Mouse (Mus musculus): ENCODE measurements around the gene Gm11992. TPM values are rescaled to one million over a fixed set of nuclear protein-coding genes. Genes with fewer than 3 reads are reported as not detected.

Gm11992 gene
- 0.09 and 0.25 TPM in 2 replicates for polyA plus RNA-seq (2016; fragmentation: Nextera tagmentation; extraction: Ambion mirVana)

DNA sequence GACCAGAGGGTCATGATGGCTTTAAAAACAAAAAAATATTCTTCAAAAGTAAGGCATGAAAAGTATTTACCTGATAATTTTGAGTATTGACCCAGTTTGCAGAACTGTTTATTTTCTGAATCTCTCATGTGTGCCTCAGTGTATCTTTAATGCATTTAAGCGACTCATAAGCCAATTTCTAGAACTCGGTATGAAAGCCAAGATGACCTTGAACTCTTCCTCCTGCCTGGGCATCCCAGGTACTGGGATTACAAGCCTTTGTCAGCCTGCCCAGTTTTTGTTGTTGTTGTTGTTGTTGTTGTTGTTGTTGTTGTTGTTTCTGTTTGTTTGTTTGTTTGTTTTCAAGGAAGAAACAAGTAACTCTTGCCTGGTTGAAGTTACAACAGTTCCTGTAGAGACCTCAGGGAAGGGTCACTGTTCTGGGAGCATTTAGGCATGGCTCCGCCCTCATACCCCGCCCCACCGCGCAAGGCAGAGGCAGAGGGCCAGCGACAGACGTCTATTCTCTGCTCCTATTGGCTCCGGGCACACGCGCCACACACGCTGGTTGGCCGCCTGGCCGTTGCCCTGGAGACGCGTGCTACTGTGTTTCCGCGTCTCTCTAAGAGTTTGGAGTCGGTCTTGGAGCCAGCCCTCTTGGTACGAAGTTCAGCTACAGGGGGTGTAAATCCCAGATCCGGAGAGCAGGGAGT is at the start of gene Gm11992:
TSS of gene Gm11992 (plus strand) at position 584 of the 692 bp plus-strand sequence.
- H3K27me3 ChIP-seq (ENCODE audit: low read depth, poor library complexity, severe bottlenecking): peaks cover 35% of the 10 kb centered on the region
- H3K9me3 ChIP-seq (replicated peaks): no peaks in the 10 kb centered on the region
- H3K4me1 ChIP-seq: peaks cover 12% of the 10 kb centered on the region
- no peaks in the 10 kb centered on the region for H3K36me3 ChIP-seq
- DNase-seq (ENCODE audit: low spot score): peak; percentile 89
- peak within 1 kb of the TSS; percentile 59 for H3K4me3 ChIP-seq
- H3K27ac ChIP-seq: no peak within 1 kb of the TSS
- 5% methylated on average over 21 of the region's 21 CpGs for WGBS

DNA sequence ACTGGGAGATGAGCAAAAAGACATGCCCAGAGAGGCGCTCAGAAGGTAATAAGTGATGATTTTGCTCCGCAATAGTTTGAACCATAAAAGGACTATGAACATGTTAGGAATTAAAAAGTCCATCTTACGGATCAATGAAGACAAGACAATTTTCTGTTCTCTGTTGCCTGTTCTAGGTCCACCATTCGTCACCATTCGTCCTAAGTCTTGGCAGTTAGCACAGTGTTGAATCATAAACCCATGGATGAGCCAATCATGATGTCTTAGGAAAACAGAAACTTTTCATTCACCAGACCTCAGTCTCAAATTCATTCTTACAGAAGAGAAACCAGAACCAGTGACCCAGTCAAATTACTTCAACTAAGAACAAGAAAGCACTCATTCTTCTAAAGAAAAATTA is 39.6 kb upstream of the Gm11992 start:
- peaks cover 14% of the 10 kb centered on the region for H3K4me1 ChIP-seq
- no peaks in the 10 kb centered on the region for H3K9me3 ChIP-seq (replicated peaks)
- H3K27me3 ChIP-seq (ENCODE audit: low read depth, poor library complexity, severe bottlenecking): no peaks in the 10 kb centered on the region
- DNase-seq (ENCODE audit: low spot score): no peak
- peaks cover 50% of the 10 kb centered on the region for H3K36me3 ChIP-seq
- H3K4me3 ChIP-seq: no peak overlapping the region
- H3K27ac ChIP-seq: no peak overlapping the region
- WGBS: 97% methylated on average over 5 of the region's 5 CpGs

DNA sequence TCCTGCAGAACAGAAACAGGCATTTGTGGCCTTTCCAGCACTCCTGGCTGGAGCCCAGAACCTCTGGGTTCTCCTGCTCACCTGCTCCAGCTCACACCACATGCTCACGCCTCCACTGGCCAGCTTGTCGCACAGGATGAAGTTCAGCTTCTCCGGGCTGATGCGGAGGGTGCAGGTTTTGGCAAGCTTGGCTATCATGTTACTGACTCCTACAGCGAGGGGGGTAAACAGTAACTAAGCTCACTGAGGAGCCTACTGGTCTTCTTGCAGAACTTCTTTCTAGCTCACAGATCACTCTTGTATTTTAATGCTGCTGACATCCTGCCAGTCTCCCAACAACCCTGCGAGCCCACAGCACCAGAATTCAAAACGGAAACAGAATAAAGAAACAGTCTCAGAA is 38.0 kb upstream of the Gm11992 start:
- no peaks in the 10 kb centered on the region for H3K27me3 ChIP-seq (ENCODE audit: low read depth, poor library complexity, severe bottlenecking)
- no peak for DNase-seq (ENCODE audit: low spot score)

DNA sequence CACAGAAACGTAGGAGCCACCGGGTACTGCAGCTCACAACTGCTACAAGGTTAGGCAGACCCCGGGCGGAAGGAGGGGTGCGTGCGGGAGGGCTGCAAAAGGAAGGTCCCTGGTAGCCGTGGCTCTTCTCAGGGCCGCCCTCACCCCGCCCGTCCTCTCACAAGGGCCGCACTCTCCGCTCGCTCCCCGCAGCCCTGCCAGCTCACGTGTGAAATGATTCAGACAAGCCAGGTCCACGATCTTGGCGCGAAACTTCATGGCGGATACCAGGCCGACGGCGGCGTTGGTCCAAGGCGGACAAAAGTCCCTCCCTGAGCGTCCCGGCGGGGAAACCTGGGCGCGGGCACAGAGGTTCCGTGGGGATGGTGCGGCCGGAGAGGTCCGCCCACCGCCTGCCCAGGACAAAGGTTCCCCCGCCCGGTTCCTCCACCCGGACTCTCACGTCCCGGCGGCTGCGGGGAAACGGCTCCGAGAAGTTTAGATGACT is 37.5 kb upstream of the Gm11992 start, which contains the start of gene Hus1:
TSS of gene Hus1 (minus strand) at position 339 of the 487 bp plus-strand sequence.
- peak; percentile 91 for DNase-seq (ENCODE audit: low spot score)
- peaks cover 14% of the 10 kb centered on the region for H3K4me1 ChIP-seq
- H3K9me3 ChIP-seq (replicated peaks): no peaks in the 10 kb centered on the region
- peaks cover 28% of the 10 kb centered on the region for H3K36me3 ChIP-seq
- WGBS: under 1% methylated on average over 43 of the region's 43 CpGs
- H3K4me3 ChIP-seq: peak within 1 kb of the TSS; percentile 78
- H3K27me3 ChIP-seq (ENCODE audit: low read depth, poor library complexity, severe bottlenecking): no peaks in the 10 kb centered on the region
- H3K27ac ChIP-seq: peak within 1 kb of the TSS; percentile 97

More for the DNA sequence above, 38.0 kb upstream of the Gm11992 start:
- peaks cover 14% of the 10 kb centered on the region for H3K4me1 ChIP-seq
- H3K9me3 ChIP-seq (replicated peaks): no peaks in the 10 kb centered on the region
- H3K36me3 ChIP-seq: peaks cover 33% of the 10 kb centered on the region
- H3K4me3 ChIP-seq: peak overlapping the region; percentile 78
- peak overlapping the region; percentile 97 for H3K27ac ChIP-seq
- WGBS: under 1% methylated on average over 7 of the region's 7 CpGs

DNA sequence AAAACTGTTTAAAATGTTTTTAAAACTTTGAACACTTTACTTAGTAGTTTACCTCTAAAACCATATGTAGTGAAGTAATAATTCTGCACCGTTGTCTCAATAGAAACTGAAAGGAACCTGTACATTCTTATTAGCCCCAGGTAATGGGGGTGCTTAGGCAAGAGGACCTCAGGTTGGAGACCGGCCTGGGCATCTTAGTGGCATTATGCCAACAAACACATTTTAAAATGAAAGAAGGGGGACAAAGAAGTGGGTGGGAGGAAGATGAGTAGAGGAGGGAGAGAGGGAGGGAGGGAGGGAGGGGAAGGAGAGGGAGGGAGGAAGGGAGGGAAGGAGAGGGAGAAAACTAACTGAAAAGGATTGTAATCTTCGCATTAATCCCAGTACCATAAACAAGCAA is 37.0 kb upstream of the Gm11992 start:
- Histone ChIP-seq H3K27ac (peak overlapping the region; percentile 97), H3K27me3 (ENCODE audit: low read depth, poor library complexity, severe bottlenecking) (no peaks in the 10 kb centered on the region), H3K36me3 (peaks cover 24% of the 10 kb centered on the region), H3K9me3 (replicated peaks) (no peaks in the 10 kb centered on the region), H3K4me3 (peak overlapping the region; percentile 78), H3K4me1 (peaks cover 14% of the 10 kb centered on the region)
- 5% methylated on average over 3 of the region's 3 CpGs for WGBS
- no peak for DNase-seq (ENCODE audit: low spot score)

DNA sequence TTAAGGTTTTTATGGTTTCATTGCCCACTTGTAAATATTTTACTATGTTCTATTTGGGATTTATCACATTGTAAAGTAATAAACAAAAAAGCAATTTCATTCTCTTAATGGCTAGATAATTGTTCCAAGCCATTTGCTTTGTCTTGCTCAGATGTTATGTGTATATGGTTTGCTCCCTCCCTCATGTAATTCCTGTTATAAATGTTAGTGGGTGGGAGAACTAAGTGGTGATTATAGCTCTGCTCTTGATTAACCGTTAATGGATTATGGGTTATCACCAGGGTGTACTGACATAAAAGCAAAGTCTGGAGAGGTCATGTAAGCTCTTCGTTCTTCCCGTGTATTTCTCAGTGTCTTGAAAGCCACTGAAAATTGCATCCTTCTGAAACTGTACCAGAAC is 33.7 kb upstream of the Gm11992 start:
- Histone ChIP-seq H3K36me3 (no peaks in the 10 kb centered on the region), H3K27me3 (ENCODE audit: low read depth, poor library complexity, severe bottlenecking) (no peaks in the 10 kb centered on the region), H3K27ac (no peak overlapping the region), H3K4me1 (peaks cover 8% of the 10 kb centered on the region), H3K9me3 (replicated peaks) (no peaks in the 10 kb centered on the region), H3K4me3 (no peak overlapping the region)
- 71% methylated on average over 3 of the region's 3 CpGs for WGBS
- no peak for DNase-seq (ENCODE audit: low spot score)

DNA sequence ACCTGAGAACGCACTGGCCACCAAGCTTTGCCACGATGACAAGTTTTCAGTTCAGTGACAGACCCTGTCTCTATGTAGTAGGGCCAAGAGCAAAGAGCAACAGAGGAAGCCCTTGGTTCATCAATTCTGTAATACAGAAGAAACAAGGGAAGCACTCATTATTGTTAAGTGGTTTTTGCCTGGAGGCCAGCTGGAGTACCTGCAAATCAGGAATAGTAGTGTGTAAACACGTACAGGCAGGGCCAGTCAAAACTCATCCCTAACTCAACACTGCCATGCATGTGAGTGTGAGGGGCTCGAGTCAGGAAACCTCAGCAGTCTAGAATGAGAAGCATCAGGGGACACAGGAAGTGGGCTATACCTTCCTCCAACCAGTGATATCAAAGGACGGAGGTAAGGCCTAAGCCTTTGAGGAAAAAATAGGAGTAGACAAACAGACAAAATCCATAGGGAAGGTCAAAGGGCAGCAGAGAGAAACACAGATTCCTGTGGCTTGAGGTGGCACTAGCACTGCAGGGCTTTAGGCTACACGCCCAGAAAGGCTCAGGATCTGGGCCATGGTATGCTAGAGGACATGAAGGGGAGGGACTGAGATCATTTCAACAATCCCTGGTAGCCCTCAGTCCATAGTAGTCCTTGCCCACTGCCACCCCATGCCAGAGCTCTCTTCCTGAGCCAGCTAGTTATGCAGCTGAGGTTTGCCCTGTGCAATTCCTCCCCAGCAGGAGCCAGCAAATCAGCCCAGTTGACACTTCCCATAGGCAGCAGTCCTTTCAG is 29.7 kb upstream of the Gm11992 start:
- Histone ChIP-seq H3K27ac (no peak overlapping the region), H3K9me3 (replicated peaks) (no peaks in the 10 kb centered on the region), H3K36me3 (no peaks in the 10 kb centered on the region), H3K27me3 (ENCODE audit: low read depth, poor library complexity, severe bottlenecking) (no peaks in the 10 kb centered on the region), H3K4me1 (no peaks in the 10 kb centered on the region), H3K4me3 (no peak overlapping the region)
- WGBS: 80% methylated on average over 6 of the region's 6 CpGs
- DNase-seq (ENCODE audit: low spot score): no peak

DNA sequence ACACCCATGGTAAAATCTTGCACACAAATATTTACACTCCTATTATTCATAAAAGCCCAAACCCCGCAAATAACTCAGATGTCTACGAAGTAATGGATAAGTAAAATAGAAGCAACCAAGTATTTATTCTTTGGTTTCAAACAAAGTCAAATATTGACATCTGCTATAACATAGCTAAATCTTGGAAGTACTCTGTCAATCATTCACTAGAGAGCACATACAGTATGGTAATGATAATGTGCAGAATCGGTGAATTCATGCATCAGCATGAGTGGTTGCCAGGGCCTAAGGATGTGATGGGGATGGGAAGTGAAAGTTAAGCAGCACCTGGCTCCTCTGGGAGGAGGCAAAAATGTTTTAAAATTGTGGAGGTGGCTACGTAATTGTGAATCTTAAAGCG is 28.2 kb upstream of the Gm11992 start:
- no peak for DNase-seq (ENCODE audit: low spot score)
- Histone ChIP-seq H3K27me3 (ENCODE audit: low read depth, poor library complexity, severe bottlenecking) (no peaks in the 10 kb centered on the region), H3K4me3 (no peak overlapping the region), H3K27ac (no peak overlapping the region), H3K4me1 (no peaks in the 10 kb centered on the region), H3K9me3 (replicated peaks) (no peaks in the 10 kb centered on the region), H3K36me3 (no peaks in the 10 kb centered on the region)
- 93% methylated on average over 5 of the region's 5 CpGs for WGBS

DNA sequence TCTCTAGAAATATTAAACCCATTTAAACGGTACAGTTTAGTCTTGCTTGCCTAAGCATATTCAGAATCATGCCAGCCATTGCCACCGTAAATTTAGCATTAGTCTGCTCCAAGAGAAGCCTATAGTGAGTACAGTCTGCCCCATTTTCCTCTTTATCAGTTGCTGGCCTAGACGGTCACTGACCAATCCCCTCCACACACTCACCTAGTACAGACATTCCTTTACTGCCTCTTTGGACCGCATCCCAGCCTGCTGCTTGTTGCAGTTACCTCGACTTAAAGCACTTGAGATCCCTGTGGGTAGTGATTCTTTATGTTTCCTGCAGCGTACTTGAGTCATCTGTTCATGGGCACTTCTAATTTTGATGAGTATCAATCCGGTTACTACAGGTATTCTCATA is 23.6 kb upstream of the Gm11992 start:
- Histone ChIP-seq H3K4me3 (no peak overlapping the region), H3K4me1 (no peaks in the 10 kb centered on the region), H3K9me3 (replicated peaks) (no peaks in the 10 kb centered on the region), H3K27ac (no peak overlapping the region), H3K27me3 (ENCODE audit: low read depth, poor library complexity, severe bottlenecking) (no peaks in the 10 kb centered on the region), H3K36me3 (no peaks in the 10 kb centered on the region)
- 81% methylated on average over 7 of the region's 7 CpGs for WGBS
- DNase-seq (ENCODE audit: low spot score): no peak

DNA sequence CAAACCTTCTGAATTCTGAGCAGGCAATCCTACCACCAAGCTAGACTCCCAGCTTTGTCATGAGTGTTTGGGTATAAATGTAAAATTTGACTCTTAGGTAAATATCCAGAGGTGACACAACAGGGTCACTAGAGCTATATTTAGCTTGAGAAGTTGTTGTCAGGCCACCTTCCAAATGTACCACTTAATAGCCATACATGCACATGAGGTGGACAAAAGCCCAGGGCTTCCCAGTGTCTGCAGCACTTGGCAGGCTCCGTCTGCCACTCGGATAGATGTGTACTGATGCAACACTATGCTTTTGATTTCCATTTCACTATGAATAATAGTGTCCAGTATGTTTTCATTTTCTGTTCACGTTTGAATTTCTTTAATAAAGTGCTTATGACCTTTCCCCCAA is 23.2 kb upstream of the Gm11992 start:
- H3K27ac ChIP-seq: no peak overlapping the region
- H3K9me3 ChIP-seq (replicated peaks): no peaks in the 10 kb centered on the region
- 83% methylated on average over 3 of the region's 3 CpGs for WGBS
- no peaks in the 10 kb centered on the region for H3K36me3 ChIP-seq
- no peak for DNase-seq (ENCODE audit: low spot score)
- H3K4me1 ChIP-seq: no peaks in the 10 kb centered on the region
- H3K4me3 ChIP-seq: no peak overlapping the region
- no peaks in the 10 kb centered on the region for H3K27me3 ChIP-seq (ENCODE audit: low read depth, poor library complexity, severe bottlenecking)

DNA sequence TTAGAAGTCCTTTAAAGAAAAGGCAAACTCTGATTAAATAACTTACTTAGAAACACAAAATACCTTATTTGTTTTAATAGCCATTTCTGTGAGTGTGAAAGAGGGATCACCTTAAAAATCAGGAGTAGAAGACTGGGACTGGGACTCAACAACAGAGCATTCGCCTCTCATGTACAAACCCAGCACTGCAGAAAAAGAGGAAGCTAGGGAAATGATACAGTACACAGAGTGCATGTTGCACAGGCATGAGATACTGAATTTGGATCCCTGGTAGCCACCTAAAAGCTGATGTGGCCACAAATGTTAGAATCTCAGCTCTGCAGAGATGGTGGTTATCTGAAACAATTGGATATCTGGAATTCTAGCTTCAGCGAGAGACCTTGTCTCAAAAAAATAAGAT is 16.9 kb upstream of the Gm11992 start:
- Histone ChIP-seq H3K9me3 (replicated peaks) (no peaks in the 10 kb centered on the region), H3K36me3 (no peaks in the 10 kb centered on the region), H3K4me1 (no peaks in the 10 kb centered on the region), H3K27me3 (ENCODE audit: low read depth, poor library complexity, severe bottlenecking) (no peaks in the 10 kb centered on the region), H3K27ac (no peak overlapping the region), H3K4me3 (no peak overlapping the region)
- WGBS: 79% methylated on average over 2 of the region's 2 CpGs
- DNase-seq (ENCODE audit: low spot score): no peak

DNA sequence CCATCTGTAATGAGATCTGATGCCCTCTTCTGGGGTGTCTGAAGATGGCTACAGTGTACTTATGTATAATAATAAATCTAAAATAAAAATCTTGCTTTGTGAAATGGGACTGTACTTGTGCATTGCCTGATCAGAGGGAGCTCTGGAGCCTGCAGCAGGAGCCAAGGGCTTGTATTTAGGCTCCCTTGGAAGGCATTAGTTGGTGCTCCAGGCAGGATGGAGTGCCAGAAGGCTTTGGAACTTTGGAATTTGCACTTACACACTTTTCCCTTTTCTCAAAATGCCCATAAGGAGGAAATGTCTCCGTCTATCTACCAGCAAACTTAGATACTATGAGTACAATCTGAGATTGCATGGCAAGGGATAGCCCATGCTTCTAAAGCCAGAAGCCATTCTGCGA is 1.8 kb upstream of the Gm11992 start:
- 89% methylated on average over 2 of the region's 2 CpGs for WGBS
- Histone ChIP-seq H3K27me3 (ENCODE audit: low read depth, poor library complexity, severe bottlenecking) (peaks cover 30% of the 10 kb centered on the region), H3K36me3 (no peaks in the 10 kb centered on the region), H3K4me1 (peaks cover 12% of the 10 kb centered on the region), H3K27ac (no peak overlapping the region), H3K9me3 (replicated peaks) (no peaks in the 10 kb centered on the region), H3K4me3 (no peak overlapping the region)
- no peak for DNase-seq (ENCODE audit: low spot score)

DNA sequence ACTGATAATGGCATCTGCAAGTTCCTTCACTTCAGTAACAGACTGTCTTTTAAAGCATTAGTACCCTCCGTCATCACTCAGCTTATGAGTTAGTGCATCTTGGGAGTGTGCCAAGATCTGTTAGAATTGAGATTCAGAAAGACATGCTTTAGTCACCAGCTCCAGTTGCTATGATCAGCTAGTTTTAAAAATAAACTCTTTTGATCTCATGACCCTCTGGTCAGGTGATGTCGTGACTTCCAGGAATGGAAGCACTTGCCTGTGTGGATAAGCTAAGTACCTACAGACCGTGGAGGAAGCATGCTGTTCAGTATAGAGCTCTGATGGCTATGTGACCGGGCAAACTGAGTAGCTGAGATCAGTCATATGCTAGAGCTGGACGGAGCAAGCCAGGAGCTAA is 1.4 kb upstream of the Gm11992 start:
- Histone ChIP-seq H3K4me3 (no peak overlapping the region), H3K4me1 (peaks cover 12% of the 10 kb centered on the region), H3K36me3 (no peaks in the 10 kb centered on the region), H3K9me3 (replicated peaks) (no peaks in the 10 kb centered on the region), H3K27ac (no peak overlapping the region), H3K27me3 (ENCODE audit: low read depth, poor library complexity, severe bottlenecking) (peaks cover 35% of the 10 kb centered on the region)
- no peak for DNase-seq (ENCODE audit: low spot score)
- 88% methylated on average over 5 of the region's 5 CpGs for WGBS
